Mouse (Mus musculus) ovary, postnatal 14 days (tissue): Measurements from ENCODE around the gene Hoxc6.

Experiments
- DNase-seq: peaks from one replicate; pipeline ENCODE4 v3.0.0; 2022; ENCODE audit warnings: low spot score

Gene Hoxc6

GRCm38 (mm10) chr15:102997939-102998355 lies at the start of gene Hoxc6:
Gene Hoxc6 (plus strand): TSS chr15:102998257.
- no peak for DNase-seq

- DNase-seq, result no peak
Observed at GRCm38 (mm10) chr15:102948842-102949241, 49.2 kb upstream of the Hoxc6 start.

GRCm38 (mm10) chr15:102949696-102950095 lies 48.4 kb upstream of the Hoxc6 start:
- no peak for DNase-seq

GRCm38 (mm10) chr15:102950877-102951276 lies 47.2 kb upstream of the Hoxc6 start:
- DNase-seq, result no peak

GRCm38 (mm10) chr15:102953561-102953960 lies 44.5 kb upstream of the Hoxc6 start:
- no peak for DNase-seq

- no peak for DNase-seq
Observed at GRCm38 (mm10) chr15:102954192-102955006, 43.7 kb upstream of the Hoxc6 start, which contains the start of gene Hoxc11. Gene Hoxc11 (plus strand): TSS chr15:102954427.

- no peak for DNase-seq
Observed at GRCm38 (mm10) chr15:102955007-102955382, 43.1 kb upstream of the Hoxc6 start.

- DNase-seq, result no peak
Observed at GRCm38 (mm10) chr15:102955833-102956640, 42.0 kb upstream of the Hoxc6 start.

GRCm38 (mm10) chr15:102956906-102957305 lies 41.2 kb upstream of the Hoxc6 start:
- no peak for DNase-seq

GRCm38 (mm10) chr15:102959663-102960191 lies 38.3 kb upstream of the Hoxc6 start:
- DNase-seq, result no peak

- DNase-seq, result no peak
Observed at GRCm38 (mm10) chr15:102961728-102962127, 36.3 kb upstream of the Hoxc6 start.

GRCm38 (mm10) chr15:102962492-102962891 lies 35.6 kb upstream of the Hoxc6 start:
- DNase-seq, result no peak

GRCm38 (mm10) chr15:102963259-102963658 lies 34.8 kb upstream of the Hoxc6 start:
- no peak for DNase-seq

GRCm38 (mm10) chr15:102963671-102964640 lies 34.1 kb upstream of the Hoxc6 start:
- DNase-seq, result no peak

- DNase-seq, result no peak
Observed at GRCm38 (mm10) chr15:102965003-102965891, 32.8 kb upstream of the Hoxc6 start.

GRCm38 (mm10) chr15:102965892-102966775 lies 31.9 kb upstream of the Hoxc6 start:
- DNase-seq, result peak; percentile 89

GRCm38 (mm10) chr15:102966776-102967311 lies 31.2 kb upstream of the Hoxc6 start, which contains the start of gene Hoxc10:
Gene Hoxc10 (plus strand): TSS chr15:102966796.
- no peak for DNase-seq

GRCm38 (mm10) chr15:102967312-102967510 lies 30.8 kb upstream of the Hoxc6 start, which contains the start of gene Hoxc5:
Gene Hoxc5 (plus strand): TSS chr15:102967443.
- no peak for DNase-seq
